8 mouse cellular contexts compared by ENCODE assay signal in genomic region chr11:95750995-95751394, GRCm38 (mm10). TPM values are rescaled to one million over a fixed set of nuclear protein-coding genes. Genes with fewer than 3 reads are reported as not detected.
DNase-seq lines count a peak whose midpoint lies in the region; TF ChIP-seq lines count a peak whose summit lies in the region.

No protein-coding gene starts in this region.

- H3K4me1 ChIP-seq in liver, adult 2 months (ENCODE audit: control insufficient read depth, insufficient read depth, low read length) = no peaks in the 10 kb centered on the region

- peak; percentile 53 to 56 for DNase-seq in urinary bladder, adult 18-20 months (ENCODE audit: low spot score in 2 of 2)
- DNase-seq in urinary bladder, adult 2 months (ENCODE audit: low spot score) = no peak
- DNase-seq in c-Kit-positive CD71-positive TER-119-negative erythroid progenitor cells, embryonic 14.5 days (ENCODE audit: low read depth) = peak; percentile 71
- DNase-seq in frontal cortex, postnatal 25 days (ENCODE audit: low spot score in 2 of 2) = peak; percentile 48 to 70
- peak; percentile 85 for DNase-seq in kidney, adult 9 months
- DNase-seq in liver, adult 2 months (ENCODE audit: extremely low read depth, low read depth, low spot score) = peak; percentile 58
- peak; percentile 38 for DNase-seq in ovary, postnatal 36 days (ENCODE audit: low spot score)
- DNase-seq in thymus, postnatal 10 days (ENCODE audit: low spot score in 2 of 2) = peak; percentile 39 to 84

- H3K27ac ChIP-seq in liver, adult 2 months (replicated peaks; ENCODE audit: insufficient read depth, low read depth, low read length) = no peak overlapping the region

- no peak for TF ChIP-seq POLR2A in liver, adult 2 months (IDR thresholded peaks at IDR 0.05; ENCODE audit: extremely low read depth, insufficient read depth, low read length)

- WGBS in liver, adult 2 months = 6% methylated on average over 1 of the region's 1 CpGs

- no peak overlapping the region for H3K9ac ChIP-seq in liver, adult 2 months (ENCODE audit: low read depth, low read length)

- no peak overlapping the region for H3K4me3 ChIP-seq in liver, adult 2 months (ENCODE audit: insufficient read depth, low read depth, low read length)

- no peaks in the 10 kb centered on the region for H3K27me3 ChIP-seq in liver, adult 2 months (ENCODE audit: control insufficient read depth, insufficient read depth, low read length)

- TF ChIP-seq CTCF in liver, adult 2 months (IDR thresholded peaks at IDR 0.05; ENCODE audit: low read depth, low read length) = peak; percentile 91

- H3K79me2 ChIP-seq in liver, adult 2 months (ENCODE audit: control insufficient read depth, insufficient read depth, low read length) = peaks cover 14% of the 10 kb centered on the region; the same call in 1 of the 2 replicates

- H3K36me3 ChIP-seq in liver, adult 2 months (ENCODE audit: control insufficient read depth, insufficient read depth, low read length) = peaks cover 33% of the 10 kb centered on the region

RNA-seq across cellular contexts. Expression of gene B130006D01Rik, which starts 27.6 kb away (rescaled TPM):
- 0.15 and 0.19 TPM in 2 replicates for polyA plus RNA-seq in urinary bladder, adult 2 months (2012; rRNA removed)
- 1.0 and 1.9 TPM in 2 replicates for total RNA-seq in liver, adult 2 months (2014; rRNA removed)
- polyA plus RNA-seq in liver, adult 2 months (2012; rRNA removed) = 0.02 and 0.10 TPM in 2 replicates

RNA-seq across cellular contexts. Expression of gene Zfp652, which starts 38.5 kb away (rescaled TPM):
- 20.8 and 30.7 TPM in 2 replicates for polyA plus RNA-seq in urinary bladder, adult 2 months (2012; rRNA removed)
- total RNA-seq in liver, adult 2 months (2014; rRNA removed) = 9.1 and 12.7 TPM in 2 replicates
- polyA plus RNA-seq in liver, adult 2 months (2012; rRNA removed) = 10.5 and 11.1 TPM in 2 replicates
